Mouse (Mus musculus): ENCODE results near the gene Fuk. TPM values are rescaled to one million over a fixed set of nuclear protein-coding genes. Genes with fewer than 3 reads are reported as not detected.
"Not testable (repeated sequence)": the region's sequence is repeated elsewhere in the genome, so short reads cannot be mapped to it uniquely, and the experiment has no call there.

Fuk gene
- polyA plus RNA-seq, 1 experiment from 2014 or later, result 10.6 TPM

GRCm38 (mm10) chr8:110933272-110933671, 31.0 kb upstream of the Fuk start:
- Histone ChIP-seq H3K27me3 (ENCODE audit: control insufficient read depth, insufficient read depth, low read depth, low read length) (no peaks in the 10 kb centered on the region), H3K36me3 (ENCODE audit: control insufficient read depth, insufficient read depth, low read length) (no peaks in the 10 kb centered on the region), H3K9me3 (ENCODE audit: control insufficient read depth, low read length) (no peaks in the 10 kb centered on the region), H3K9ac (ENCODE audit: low read length) (no peak overlapping the region), H3K4me1 (replicated peaks; ENCODE audit: control insufficient read depth, insufficient read depth, low read length) (peaks cover 11% of the 10 kb centered on the region), H3K4me3 (ENCODE audit: low read length) (no peak overlapping the region), H3K27ac (ENCODE audit: low read length) (no peak overlapping the region), H3K4me2 (ENCODE audit: low read depth, low read length) (no peak overlapping the region)
- no peak for ATAC-seq (ENCODE audit: low read depth)
- WGBS, result 88% methylated on average over 2 of the region's 2 CpGs

- WGBS, result 64% methylated on average over 3 of the region's 3 CpGs
- Histone ChIP-seq H3K27ac (ENCODE audit: low read length) (no peak overlapping the region), H3K4me1 (replicated peaks; ENCODE audit: control insufficient read depth, insufficient read depth, low read length) (peaks cover 9% of the 10 kb centered on the region), H3K27me3 (ENCODE audit: control insufficient read depth, insufficient read depth, low read depth, low read length) (no peaks in the 10 kb centered on the region), H3K36me3 (ENCODE audit: control insufficient read depth, insufficient read depth, low read length) (no peaks in the 10 kb centered on the region), H3K9ac (ENCODE audit: low read length) (no peak overlapping the region), H3K4me2 (ENCODE audit: low read depth, low read length) (no peak overlapping the region), H3K9me3 (ENCODE audit: control insufficient read depth, low read length) (no peaks in the 10 kb centered on the region), H3K4me3 (ENCODE audit: low read length) (no peak overlapping the region)
- ATAC-seq (ENCODE audit: low read depth), result no peak
Observed at GRCm38 (mm10) chr8:110932444-110932843, 30.2 kb upstream of the Fuk start.

- Histone ChIP-seq H3K9ac (ENCODE audit: low read length) (no peak overlapping the region), H3K4me2 (ENCODE audit: low read depth, low read length) (no peak overlapping the region), H3K9me3 (ENCODE audit: control insufficient read depth, low read length) (no peaks in the 10 kb centered on the region), H3K4me3 (ENCODE audit: low read length) (no peak overlapping the region), H3K27me3 (ENCODE audit: control insufficient read depth, insufficient read depth, low read depth, low read length) (no peaks in the 10 kb centered on the region), H3K27ac (ENCODE audit: low read length) (no peak overlapping the region), H3K36me3 (ENCODE audit: control insufficient read depth, insufficient read depth, low read length) (no peaks in the 10 kb centered on the region), H3K4me1 (replicated peaks; ENCODE audit: control insufficient read depth, insufficient read depth, low read length) (peaks cover 9% of the 10 kb centered on the region)
- 54% methylated on average over 12 of the region's 12 CpGs for WGBS
- peak; percentile 85 for ATAC-seq (ENCODE audit: low read depth)
Observed at GRCm38 (mm10) chr8:110931176-110931939, 29.1 kb upstream of the Fuk start.

GRCm38 (mm10) chr8:110929672-110930071, 27.4 kb upstream of the Fuk start:
- not testable (repeated sequence) for ATAC-seq (ENCODE audit: low read depth); H3K9me3 ChIP-seq (ENCODE audit: control insufficient read depth, low read length); H3K4me3 ChIP-seq (ENCODE audit: low read length); H3K36me3 ChIP-seq (ENCODE audit: control insufficient read depth, insufficient read depth, low read length); H3K4me1 ChIP-seq (replicated peaks; ENCODE audit: control insufficient read depth, insufficient read depth, low read length); H3K27ac ChIP-seq (ENCODE audit: low read length); H3K4me2 ChIP-seq (ENCODE audit: low read depth, low read length); H3K27me3 ChIP-seq (ENCODE audit: control insufficient read depth, insufficient read depth, low read depth, low read length); H3K9ac ChIP-seq (ENCODE audit: low read length)
- 87% methylated on average over 8 of the region's 8 CpGs for WGBS

- no peak overlapping the region for H3K4me2 ChIP-seq (ENCODE audit: low read depth, low read length)
- no peak for ATAC-seq (ENCODE audit: low read depth)
- H3K4me1 ChIP-seq (replicated peaks; ENCODE audit: control insufficient read depth, insufficient read depth, low read length), result peaks cover 9% of the 10 kb centered on the region
- no peak overlapping the region for H3K27ac ChIP-seq (ENCODE audit: low read length)
- H3K4me3 ChIP-seq (ENCODE audit: low read length), result no peak overlapping the region
- H3K36me3 ChIP-seq (ENCODE audit: control insufficient read depth, insufficient read depth, low read length), result no peaks in the 10 kb centered on the region
- 69% methylated on average over 5 of the region's 5 CpGs for WGBS
- no peaks in the 10 kb centered on the region for H3K27me3 ChIP-seq (ENCODE audit: control insufficient read depth, insufficient read depth, low read depth, low read length)
- H3K9ac ChIP-seq (ENCODE audit: low read length), result no peak overlapping the region
- no peaks in the 10 kb centered on the region for H3K9me3 ChIP-seq (ENCODE audit: control insufficient read depth, low read length)
Observed at GRCm38 (mm10) chr8:110929066-110929465, 26.8 kb upstream of the Fuk start.

GRCm38 (mm10) chr8:110928435-110928834, 26.1 kb upstream of the Fuk start:
- Histone ChIP-seq H3K9me3 (ENCODE audit: control insufficient read depth, low read length) (no peaks in the 10 kb centered on the region), H3K4me3 (ENCODE audit: low read length) (no peak overlapping the region), H3K4me1 (replicated peaks; ENCODE audit: control insufficient read depth, insufficient read depth, low read length) (peaks cover 9% of the 10 kb centered on the region), H3K4me2 (ENCODE audit: low read depth, low read length) (no peak overlapping the region), H3K36me3 (ENCODE audit: control insufficient read depth, insufficient read depth, low read length) (no peaks in the 10 kb centered on the region), H3K27ac (ENCODE audit: low read length) (no peak overlapping the region), H3K9ac (ENCODE audit: low read length) (no peak overlapping the region), H3K27me3 (ENCODE audit: control insufficient read depth, insufficient read depth, low read depth, low read length) (no peaks in the 10 kb centered on the region)
- 70% methylated on average over 7 of the region's 7 CpGs for WGBS
- no peak for ATAC-seq (ENCODE audit: low read depth)

- no peak overlapping the region for H3K9ac ChIP-seq (ENCODE audit: low read length)
- H3K36me3 ChIP-seq (ENCODE audit: control insufficient read depth, insufficient read depth, low read length), result no peaks in the 10 kb centered on the region
- H3K4me1 ChIP-seq (replicated peaks; ENCODE audit: control insufficient read depth, insufficient read depth, low read length), result peaks cover 7% of the 10 kb centered on the region
- ATAC-seq (ENCODE audit: low read depth), result no peak
- no peak overlapping the region for H3K4me3 ChIP-seq (ENCODE audit: low read length)
- no peaks in the 10 kb centered on the region for H3K9me3 ChIP-seq (ENCODE audit: control insufficient read depth, low read length)
- 47% methylated on average over 5 of the region's 5 CpGs for WGBS
- H3K27me3 ChIP-seq (ENCODE audit: control insufficient read depth, insufficient read depth, low read depth, low read length), result no peaks in the 10 kb centered on the region
- H3K4me2 ChIP-seq (ENCODE audit: low read depth, low read length), result no peak overlapping the region
- no peak overlapping the region for H3K27ac ChIP-seq (ENCODE audit: low read length)
Observed at GRCm38 (mm10) chr8:110926690-110927089, 24.4 kb upstream of the Fuk start.

GRCm38 (mm10) chr8:110925691-110926140, 23.4 kb upstream of the Fuk start:
- no peak overlapping the region for H3K4me3 ChIP-seq (ENCODE audit: low read length)
- no peak for ATAC-seq (ENCODE audit: low read depth)

GRCm38 (mm10) chr8:110921492-110922230, 19.4 kb upstream of the Fuk start:
- Histone ChIP-seq H3K4me1 (replicated peaks; ENCODE audit: control insufficient read depth, insufficient read depth, low read length) (peaks cover 14% of the 10 kb centered on the region), H3K4me3 (ENCODE audit: low read length) (peak overlapping the region; percentile 84), H3K27me3 (ENCODE audit: control insufficient read depth, insufficient read depth, low read depth, low read length) (no peaks in the 10 kb centered on the region), H3K9me3 (ENCODE audit: control insufficient read depth, low read length) (no peaks in the 10 kb centered on the region), H3K27ac (ENCODE audit: low read length) (0 out of 2 replicates have a peak overlapping the region, but pooled peaks have one; percentile 17), H3K4me2 (ENCODE audit: low read depth, low read length) (peak overlapping the region; percentile 81), H3K36me3 (ENCODE audit: control insufficient read depth, insufficient read depth, low read length) (no peaks in the 10 kb centered on the region), H3K9ac (ENCODE audit: low read length) (no peak overlapping the region; the same call in 1 of the 2 replicates)
- 27% methylated on average over 7 of the region's 7 CpGs for WGBS
- peak; percentile 28; the same call in 1 of the 2 replicates for ATAC-seq (ENCODE audit: low read depth)

More at GRCm38 (mm10) chr8:110925691-110926140, 23.4 kb upstream of the Fuk start:
- peaks cover 9% of the 10 kb centered on the region for H3K4me1 ChIP-seq (replicated peaks; ENCODE audit: control insufficient read depth, insufficient read depth, low read length)
- H3K9me3 ChIP-seq (ENCODE audit: control insufficient read depth, low read length), result no peaks in the 10 kb centered on the region
- H3K9ac ChIP-seq (ENCODE audit: low read length), result no peak overlapping the region
- no peak overlapping the region for H3K4me2 ChIP-seq (ENCODE audit: low read depth, low read length)
- no peaks in the 10 kb centered on the region for H3K27me3 ChIP-seq (ENCODE audit: control insufficient read depth, insufficient read depth, low read depth, low read length)
- H3K27ac ChIP-seq (ENCODE audit: low read length), result no peak overlapping the region
- WGBS, result 73% methylated on average over 8 of the region's 8 CpGs
- no peaks in the 10 kb centered on the region for H3K36me3 ChIP-seq (ENCODE audit: control insufficient read depth, insufficient read depth, low read length)

All from lung, embryonic 16.5 days (tissue).